Mouse (Mus musculus) thymus, adult 2 months (tissue): ENCODE measurements at regions not wholly inside any gene's neighbourhood (a gene's known extent, or its start where the extent isn't known, plus 50 kb on each side); places are given as distances from the start of the nearest gene placed in this dataset.

Source experiments
- CTCF ChIP-seq: fragments of 200-500 bp; IDR thresholded peaks from 2 replicates; pipeline ENCODE4 v1.5.1; 2012; ENCODE audit warnings: mild to moderate bottlenecking, control low read depth, low read length, moderate library complexity, borderline replicate concordance; ENCODE audit not compliant: control insufficient read depth, poor library complexity, insufficient read depth; ENCODE audit errors: extremely low read depth
- POLR2A ChIP-seq: fragments of 200-500 bp; IDR thresholded peaks from 2 replicates; pipeline ENCODE4 v1.6.1; 2012; ENCODE audit warnings: mild to moderate bottlenecking, low read length, control low read depth, moderate library complexity; ENCODE audit not compliant: control insufficient read depth, poor library complexity, insufficient read depth; ENCODE audit errors: extremely low read depth

DNA sequence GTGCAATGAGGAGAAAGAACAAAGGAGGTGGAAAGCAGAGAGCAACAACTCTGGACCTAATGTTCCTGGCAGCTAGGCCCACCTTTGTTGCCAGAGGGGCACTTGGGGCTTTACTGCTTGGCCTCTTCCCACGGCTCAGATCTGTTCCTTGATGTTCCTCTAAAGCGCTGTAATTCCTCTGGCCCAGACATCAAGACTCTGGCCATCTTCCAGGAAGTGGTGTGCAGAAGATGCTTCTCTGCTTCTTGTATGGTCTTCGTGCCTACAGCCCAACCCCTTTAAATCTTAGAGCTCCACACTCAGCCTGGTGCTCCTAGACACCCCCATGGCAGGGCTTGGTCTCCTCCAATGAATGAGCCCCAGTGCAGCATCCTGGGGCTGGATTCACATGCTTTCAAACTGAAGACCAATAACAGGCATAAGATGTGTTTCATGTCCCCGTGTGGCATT lies 60.7 kb downstream of the Tex35 start:
- TF ChIP-seq CTCF (no peak), POLR2A (no peak)
